Comparison of ENCODE assay signal across 19 mouse cellular contexts in the genomic region with DNA sequence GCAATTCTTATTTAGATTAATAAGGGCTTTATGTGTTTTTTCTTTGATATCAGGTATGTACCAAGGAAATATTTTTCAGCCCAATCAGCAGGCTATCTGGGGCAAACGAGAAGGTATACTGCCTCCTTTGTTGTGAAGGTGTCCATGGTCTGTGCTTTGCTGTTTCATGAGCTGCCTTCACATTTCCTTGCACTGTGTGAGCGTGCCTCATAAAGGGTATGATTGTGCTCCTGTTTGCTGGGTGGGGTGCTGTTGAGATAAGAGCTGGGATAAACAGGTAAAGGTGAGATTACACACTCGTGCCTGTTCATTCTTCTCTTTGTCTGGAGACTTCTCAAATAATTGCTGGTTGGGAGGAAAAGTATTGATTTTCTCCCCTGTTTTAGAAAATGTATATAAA.
DNase-seq lines count a peak whose midpoint lies in the region; ATAC-seq and TF ChIP-seq lines count a peak whose summit lies in the region.
"Had no signal": no experiment of that assay in that cellular context is flagged by ENCODE, and none has a peak within 500 bp of the region (broad histone marks: within the 10 kb centered on the region; RNA-seq: fewer than 3 reads in every experiment).

No protein-coding gene starts in this region.

- no peak overlapping the region for H3K9ac ChIP-seq in intestine, embryonic 15.5 days
- H3K9ac ChIP-seq in intestine, embryonic 16.5 days (ENCODE audit: low read depth, low read length), result no peak overlapping the region
- no peak overlapping the region for H3K9ac ChIP-seq in stomach, embryonic 15.5 days
- no peak overlapping the region for H3K9ac ChIP-seq in stomach, postnatal 0 days (ENCODE audit: low read length)
- H3K9ac ChIP-seq: embryonic facial prominence, embryonic 12.5 days; forebrain, embryonic 13.5 days had no signal

- H3K4me3 ChIP-seq in intestine, embryonic 15.5 days (replicated peaks), result no peak overlapping the region
- H3K4me3 ChIP-seq in intestine, embryonic 16.5 days (ENCODE audit: low read length), result no peak overlapping the region
- H3K4me3 ChIP-seq in stomach, embryonic 15.5 days (replicated peaks), result no peak overlapping the region
- no peak overlapping the region for H3K4me3 ChIP-seq in stomach, postnatal 0 days (ENCODE audit: low read depth, low read length)
- H3K4me3 ChIP-seq: embryonic facial prominence, embryonic 10.5 days; embryonic facial prominence, embryonic 12.5 days; forebrain, embryonic 13.5 days had no signal

- no peak for TF ChIP-seq EP300 in stomach, postnatal 0 days (optimal IDR thresholded peaks at IDR 0.05)

- no peaks in the 10 kb centered on the region for H3K36me3 ChIP-seq in intestine, embryonic 15.5 days
- H3K36me3 ChIP-seq in intestine, embryonic 16.5 days (ENCODE audit: control insufficient read depth, insufficient read depth, low read length), result no peaks in the 10 kb centered on the region
- H3K36me3 ChIP-seq in stomach, embryonic 15.5 days, result no peaks in the 10 kb centered on the region
- H3K36me3 ChIP-seq in stomach, postnatal 0 days (ENCODE audit: control insufficient read depth, insufficient read depth, low read length), result no peaks in the 10 kb centered on the region
- H3K36me3 ChIP-seq: embryonic facial prominence, embryonic 10.5 days; embryonic facial prominence, embryonic 12.5 days had no signal

- no peaks in the 10 kb centered on the region for H3K4me1 ChIP-seq in intestine, embryonic 15.5 days (replicated peaks)
- peaks cover 5% of the 10 kb centered on the region; the same call in 1 of the 2 replicates for H3K4me1 ChIP-seq in intestine, embryonic 16.5 days (ENCODE audit: control insufficient read depth, insufficient read depth, low read length)
- H3K4me1 ChIP-seq in stomach, embryonic 15.5 days, result no peaks in the 10 kb centered on the region
- no peaks in the 10 kb centered on the region for H3K4me1 ChIP-seq in stomach, postnatal 0 days (replicated peaks; ENCODE audit: control insufficient read depth, insufficient read depth)
- H3K4me1 ChIP-seq: embryonic facial prominence, embryonic 12.5 days; forebrain, embryonic 13.5 days had no signal

- ATAC-seq in intestine, embryonic 15.5 days, result peak; percentile 86
- peak; percentile 65; the same call in 1 of the 2 replicates for ATAC-seq in intestine, embryonic 16.5 days
- peak; percentile 79 for ATAC-seq in stomach, embryonic 15.5 days (ENCODE audit: insufficient read depth, low FRiP score, low read depth)
- ATAC-seq in stomach, postnatal 0 days (ENCODE audit: low FRiP score, low TSS enrichment), result peak; percentile 88
- ATAC-seq: forebrain, embryonic 13.5 days; forebrain, embryonic 16.5 days had no signal

- whole genome bisulfite sequencing in intestine, embryonic 15.5 days, result 64% methylated on average over 3 of the region's 3 CpGs
- WGBS in intestine, embryonic 16.5 days, result 63% methylated on average over 3 of the region's 3 CpGs
- 63% methylated on average over 3 of the region's 3 CpGs for WGBS in stomach, embryonic 15.5 days
- 56% methylated on average over 3 of the region's 3 CpGs for WGBS in stomach, postnatal 0 days

- peak; percentile 29 for DNase-seq in stomach, postnatal 0 days (ENCODE audit: low spot score)
- DNase-seq in lung, postnatal 25 days (ENCODE audit: low spot score), result no peak
- no peak for DNase-seq in adrenal gland, adult 2 months
- DNase-seq in heart, adult 11 months, result no peak
- DNase-seq: adrenal gland, adult 8-10 months; adrenal gland, postnatal 14 days; adrenal gland, postnatal 36 days; cerebellum, adult 11-12 months; cerebellum, adult 2 months; cerebellum, adult 9-10 months; cerebellum, postnatal 10 days; cerebellum, postnatal 25 days had no signal

- H3K27ac ChIP-seq in intestine, embryonic 15.5 days, result no peak overlapping the region
- H3K27ac ChIP-seq in intestine, embryonic 16.5 days (ENCODE audit: low read length), result no peak overlapping the region
- no peak overlapping the region for H3K27ac ChIP-seq in stomach, embryonic 15.5 days
- H3K27ac ChIP-seq in stomach, postnatal 0 days (replicated peaks), result no peak overlapping the region
- H3K27ac ChIP-seq: embryonic facial prominence, embryonic 10.5 days; embryonic facial prominence, embryonic 12.5 days; forebrain, embryonic 13.5 days had no signal

- H3K9me3 ChIP-seq in intestine, embryonic 15.5 days, result no peaks in the 10 kb centered on the region
- no peaks in the 10 kb centered on the region for H3K9me3 ChIP-seq in intestine, embryonic 16.5 days (ENCODE audit: control insufficient read depth, low read length)
- H3K9me3 ChIP-seq in stomach, embryonic 15.5 days, result no peaks in the 10 kb centered on the region
- no peaks in the 10 kb centered on the region for H3K9me3 ChIP-seq in stomach, postnatal 0 days (ENCODE audit: control insufficient read depth, low read length)
- H3K9me3 ChIP-seq: embryonic facial prominence, embryonic 10.5 days; embryonic facial prominence, embryonic 12.5 days; forebrain, embryonic 13.5 days had no signal

- no peak overlapping the region for H3K4me2 ChIP-seq in intestine, embryonic 15.5 days (replicated peaks)
- H3K4me2 ChIP-seq in intestine, embryonic 16.5 days (ENCODE audit: low read depth, low read length), result no peak overlapping the region
- H3K4me2 ChIP-seq in stomach, embryonic 15.5 days, result no peak overlapping the region
- H3K4me2 ChIP-seq in stomach, postnatal 0 days (replicated peaks; ENCODE audit: low read depth), result no peak overlapping the region
- H3K4me2 ChIP-seq: embryonic facial prominence, embryonic 12.5 days; forebrain, embryonic 13.5 days had no signal

- TF ChIP-seq CTCF in stomach, postnatal 0 days (IDR thresholded peaks at IDR 0.05; ENCODE audit: low read depth), result no peak

- H3K27me3 ChIP-seq in intestine, embryonic 15.5 days (replicated peaks), result no peaks in the 10 kb centered on the region
- no peaks in the 10 kb centered on the region for H3K27me3 ChIP-seq in intestine, embryonic 16.5 days (replicated peaks; ENCODE audit: control insufficient read depth, insufficient read depth, low read length)
- H3K27me3 ChIP-seq in stomach, embryonic 15.5 days (replicated peaks), result no peaks in the 10 kb centered on the region
- no peaks in the 10 kb centered on the region for H3K27me3 ChIP-seq in stomach, postnatal 0 days (ENCODE audit: control insufficient read depth, insufficient read depth, low read length)
- H3K27me3 ChIP-seq: embryonic facial prominence, embryonic 12.5 days; forebrain, embryonic 13.5 days had no signal
